Mouse (Mus musculus): Measurements from ENCODE around the gene 4930556J24Rik. TPM values are rescaled to one million over a fixed set of nuclear protein-coding genes. Genes with fewer than 3 reads are reported as not detected.
"Not testable (repeated sequence)": the region's sequence is repeated elsewhere in the genome, so short reads cannot be mapped to it uniquely, and the experiment has no call there.

Gene 4930556J24Rik
- polyA plus RNA-seq, 1 experiment from 2014 or later = not detected

DNA sequence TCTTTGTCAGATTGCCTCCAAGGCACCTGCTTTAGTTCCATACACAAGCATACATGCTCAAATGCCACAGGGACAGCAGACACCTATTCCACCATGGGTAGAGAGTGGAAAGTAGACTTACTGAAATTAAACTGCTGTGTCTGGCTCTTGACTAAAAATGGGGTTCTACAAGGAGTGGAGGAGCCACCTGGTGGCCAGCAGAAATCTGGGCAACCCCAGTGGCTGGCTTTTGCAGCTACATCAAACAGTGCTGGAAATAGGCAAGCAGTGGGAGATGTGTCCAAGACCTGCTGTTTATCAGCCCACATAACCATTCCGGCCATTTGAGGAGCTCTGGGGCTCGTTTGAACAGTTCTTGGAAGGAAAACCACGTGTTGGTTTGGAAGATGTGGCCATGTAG is 6.7 kb downstream of the 4930556J24Rik start:
- no peak overlapping the region for H3K4me2 ChIP-seq
- H3K27ac ChIP-seq (replicated peaks) = no peak overlapping the region
- H3K4me3 ChIP-seq (replicated peaks) = no peak overlapping the region
- H3K9me3 ChIP-seq (replicated peaks) = no peaks in the 10 kb centered on the region
- H3K36me3 ChIP-seq = peaks cover 62% of the 10 kb centered on the region
- no peak for ATAC-seq (ENCODE audit: low FRiP score)
- H3K9ac ChIP-seq (replicated peaks) = no peak overlapping the region
- WGBS = 84% methylated on average over 3 of the region's 3 CpGs
- H3K27me3 ChIP-seq (replicated peaks) = no peaks in the 10 kb centered on the region
- peaks cover 16% of the 10 kb centered on the region for H3K4me1 ChIP-seq

- Histone ChIP-seq H3K4me3 (replicated peaks) (peak overlapping the region; percentile 90), H3K9me3 (replicated peaks) (no peaks in the 10 kb centered on the region), H3K4me2 (peak overlapping the region; percentile 86), H3K27me3 (replicated peaks) (no peaks in the 10 kb centered on the region), H3K9ac (replicated peaks) (peak overlapping the region; percentile 70), H3K36me3 (peaks cover 10% of the 10 kb centered on the region), H3K27ac (replicated peaks) (0 out of 2 replicates have a peak overlapping the region, but pooled peaks have one; percentile 67), H3K4me1 (peaks cover 27% of the 10 kb centered on the region)
- ATAC-seq (ENCODE audit: low FRiP score) = no peak
- WGBS = 16% methylated on average over 11 of the region's 11 CpGs
These were observed 12.0 kb downstream of the 4930556J24Rik start for GRCm38 (mm10) chr11:3964416-3965172.

DNA sequence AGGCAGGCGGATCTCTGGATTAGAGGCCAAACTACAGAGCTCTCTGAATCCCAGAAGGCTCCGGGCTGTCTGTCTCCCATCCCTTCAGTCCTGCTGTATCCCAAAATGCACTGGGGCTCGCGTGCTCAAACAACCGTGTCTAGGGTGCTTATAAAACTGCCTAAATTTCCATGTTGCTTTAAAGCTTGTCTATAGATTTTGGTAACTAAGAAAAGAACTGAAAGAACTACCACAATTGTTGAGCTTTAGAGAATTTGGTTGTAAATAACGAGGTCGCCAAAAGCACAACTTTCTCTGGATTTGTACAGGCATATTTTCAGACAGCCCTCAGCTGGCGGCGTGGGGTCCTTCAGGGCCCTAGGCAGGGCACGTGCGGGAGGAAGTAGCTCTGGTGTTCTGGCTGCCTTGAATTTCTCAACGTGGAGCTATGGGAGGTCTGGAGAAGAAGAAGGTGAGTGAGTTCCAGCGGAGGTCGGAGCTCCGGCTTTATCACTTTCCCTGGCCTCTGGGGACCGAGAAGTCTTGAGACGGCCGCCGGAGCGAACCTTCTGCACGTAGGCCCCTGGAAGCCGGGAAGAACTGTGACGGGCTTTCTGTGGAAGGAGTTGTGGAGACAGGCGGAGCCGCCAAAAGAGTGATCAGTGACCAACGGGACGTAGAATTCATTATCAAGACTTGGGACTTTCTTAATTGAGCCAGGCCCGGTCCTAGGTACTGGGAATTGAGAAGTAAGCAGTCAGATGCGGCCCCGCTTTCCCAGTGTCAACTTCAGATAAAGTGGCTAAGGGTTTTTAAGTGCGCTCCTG is 12.8 kb downstream of the 4930556J24Rik start, which contains the start of gene Pes1:
Pes1 (plus strand) TSS at position 366 of the 806 bp plus-strand sequence.
- under 1% methylated on average over 31 of the region's 31 CpGs for WGBS
- peak; percentile 95 for ATAC-seq (ENCODE audit: low FRiP score)
- Histone ChIP-seq H3K4me1 (peaks cover 27% of the 10 kb centered on the region), H3K9me3 (replicated peaks) (no peaks in the 10 kb centered on the region), H3K4me3 (replicated peaks) (peak within 1 kb of the TSS; percentile 90), H3K36me3 (peaks cover 9% of the 10 kb centered on the region; the same call in 1 of the 2 replicates), H3K27ac (replicated peaks) (peak within 1 kb of the TSS; percentile 67), H3K27me3 (replicated peaks) (no peaks in the 10 kb centered on the region), H3K9ac (replicated peaks) (peak within 1 kb of the TSS; percentile 70), H3K4me2 (peak within 1 kb of the TSS; percentile 86)

DNA sequence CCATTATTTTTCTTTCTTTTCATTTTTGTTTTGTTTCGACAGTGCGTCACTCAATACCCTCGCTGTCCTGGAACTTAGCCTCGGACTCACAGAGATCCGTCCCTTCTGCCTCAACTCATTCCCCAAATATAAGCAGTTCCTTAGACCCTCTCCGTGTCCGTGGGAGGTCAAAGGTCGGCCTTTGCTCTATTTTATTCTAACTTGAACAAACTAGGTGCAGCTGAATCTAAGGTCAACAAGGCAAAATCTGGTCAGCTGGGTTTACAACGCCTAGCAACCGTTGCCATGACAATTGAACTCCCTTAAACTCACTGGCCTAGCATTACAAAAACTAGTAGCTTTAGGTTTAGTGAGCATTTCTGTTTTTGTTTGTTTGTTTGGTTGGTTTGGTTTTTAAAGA is 13.4 kb downstream of the 4930556J24Rik start:
- 0 out of 2 replicates have a peak overlapping the region, but pooled peaks have one; percentile 20 for H3K9ac ChIP-seq (replicated peaks)
- H3K4me2 ChIP-seq = peak overlapping the region; percentile 86
- peaks cover 5% of the 10 kb centered on the region; the same call in 1 of the 2 replicates for H3K36me3 ChIP-seq
- no peaks in the 10 kb centered on the region for H3K27me3 ChIP-seq (replicated peaks)
- WGBS = 83% methylated on average over 10 of the region's 10 CpGs
- ATAC-seq (ENCODE audit: low FRiP score) = 0 out of 2 replicates have a peak, but pooled peaks have one; percentile 11
- no peaks in the 10 kb centered on the region for H3K9me3 ChIP-seq (replicated peaks)
- peak overlapping the region; percentile 67; the same call in 1 of the 2 replicates for H3K27ac ChIP-seq (replicated peaks)
- peak overlapping the region; percentile 90 for H3K4me3 ChIP-seq (replicated peaks)
- peaks cover 27% of the 10 kb centered on the region for H3K4me1 ChIP-seq

DNA sequence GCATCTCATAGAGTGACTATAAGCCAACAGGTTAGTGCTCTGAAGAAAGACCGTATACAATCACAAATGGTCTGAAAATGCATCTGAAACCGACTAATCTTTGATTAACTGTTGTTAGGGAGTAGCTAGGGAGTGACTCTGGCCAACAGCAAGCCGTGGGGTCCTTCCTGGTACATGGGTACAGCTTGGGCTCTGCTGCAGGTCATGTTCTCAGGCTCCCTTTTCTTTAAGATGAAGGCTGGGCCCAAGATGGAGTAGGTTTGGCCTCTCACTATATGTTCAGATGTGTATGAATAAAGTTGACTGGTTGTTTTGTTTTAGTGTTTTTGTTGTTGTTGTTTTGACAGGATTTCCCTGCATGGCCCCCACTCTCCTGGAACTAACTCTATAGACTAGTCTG is 14.8 kb downstream of the 4930556J24Rik start:
- Histone ChIP-seq H3K36me3 (no peaks in the 10 kb centered on the region), H3K27ac (replicated peaks) (no peak overlapping the region), H3K4me1 (peaks cover 27% of the 10 kb centered on the region), H3K9ac (replicated peaks) (no peak overlapping the region), H3K27me3 (replicated peaks) (no peaks in the 10 kb centered on the region), H3K4me2 (no peak overlapping the region), H3K9me3 (replicated peaks) (no peaks in the 10 kb centered on the region), H3K4me3 (replicated peaks) (no peak overlapping the region)
- ATAC-seq (ENCODE audit: low FRiP score) = no peak
- 78% methylated on average over 3 of the region's 3 CpGs for WGBS

DNA sequence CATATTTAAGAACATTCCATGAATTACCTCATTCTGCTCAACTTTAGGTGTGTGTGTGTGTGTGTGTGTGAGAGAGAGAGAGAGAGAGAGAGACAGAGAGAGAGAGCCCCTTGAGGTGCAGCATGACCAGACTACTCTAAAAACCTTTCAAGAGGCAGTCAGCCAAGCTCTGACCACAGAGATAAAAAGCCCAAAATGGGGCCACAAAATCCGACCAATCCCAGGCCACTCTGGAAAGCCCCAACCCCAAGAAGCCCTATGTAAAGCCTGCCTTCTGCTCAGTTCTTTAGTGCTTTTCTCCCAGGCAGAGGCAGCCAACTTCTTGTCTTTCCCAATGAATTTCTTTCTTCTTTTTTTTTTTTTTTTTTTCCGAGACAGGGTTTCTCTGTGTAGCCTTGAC is 15.7 kb downstream of the 4930556J24Rik start:
- no peak overlapping the region for H3K4me2 ChIP-seq
- H3K9ac ChIP-seq (replicated peaks) = no peak overlapping the region
- WGBS = 78% methylated on average over 2 of the region's 2 CpGs
- H3K27ac ChIP-seq (replicated peaks) = no peak overlapping the region
- H3K4me3 ChIP-seq (replicated peaks) = no peak overlapping the region
- H3K9me3 ChIP-seq (replicated peaks) = no peaks in the 10 kb centered on the region
- ATAC-seq (ENCODE audit: low FRiP score) = no peak
- H3K4me1 ChIP-seq = peaks cover 21% of the 10 kb centered on the region
- H3K36me3 ChIP-seq = no peaks in the 10 kb centered on the region
- H3K27me3 ChIP-seq (replicated peaks) = no peaks in the 10 kb centered on the region

GRCm38 (mm10) chr11:3955371-3955770 is 21.2 kb downstream of the 4930556J24Rik start:
- H3K27ac ChIP-seq (replicated peaks); H3K9ac ChIP-seq (replicated peaks); H3K27me3 ChIP-seq (replicated peaks); H3K4me1 ChIP-seq; H3K36me3 ChIP-seq; H3K9me3 ChIP-seq (replicated peaks); H3K4me2 ChIP-seq; H3K4me3 ChIP-seq (replicated peaks); ATAC-seq (ENCODE audit: low FRiP score): not testable (repeated sequence)
- 78% methylated on average over 4 of the region's 4 CpGs for WGBS

DNA sequence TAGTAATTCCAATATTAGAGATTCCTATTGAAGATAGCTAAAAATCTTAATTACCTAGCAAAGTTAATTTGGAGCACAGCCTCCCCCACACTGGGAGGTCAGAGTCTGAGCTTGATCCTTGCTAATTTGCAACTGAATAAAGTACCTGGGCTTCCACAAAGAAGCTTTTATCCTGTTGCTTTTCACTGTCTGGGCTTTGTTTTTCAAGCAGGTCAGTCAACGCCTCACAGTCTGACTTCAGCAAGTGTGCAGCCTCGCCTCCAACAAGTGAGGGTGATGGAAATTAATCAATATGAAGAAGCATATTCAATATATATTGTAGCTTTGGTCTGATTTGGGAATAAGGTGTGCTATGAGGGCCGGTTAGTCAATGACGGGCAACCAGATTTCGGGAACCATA is 21.7 kb downstream of the 4930556J24Rik start:
- not testable (repeated sequence) for H3K4me2 ChIP-seq; H3K27ac ChIP-seq (replicated peaks); H3K9me3 ChIP-seq (replicated peaks); H3K36me3 ChIP-seq; H3K27me3 ChIP-seq (replicated peaks); H3K4me1 ChIP-seq; H3K4me3 ChIP-seq (replicated peaks); ATAC-seq (ENCODE audit: low FRiP score); H3K9ac ChIP-seq (replicated peaks)
- WGBS = 76% methylated on average over 5 of the region's 5 CpGs

DNA sequence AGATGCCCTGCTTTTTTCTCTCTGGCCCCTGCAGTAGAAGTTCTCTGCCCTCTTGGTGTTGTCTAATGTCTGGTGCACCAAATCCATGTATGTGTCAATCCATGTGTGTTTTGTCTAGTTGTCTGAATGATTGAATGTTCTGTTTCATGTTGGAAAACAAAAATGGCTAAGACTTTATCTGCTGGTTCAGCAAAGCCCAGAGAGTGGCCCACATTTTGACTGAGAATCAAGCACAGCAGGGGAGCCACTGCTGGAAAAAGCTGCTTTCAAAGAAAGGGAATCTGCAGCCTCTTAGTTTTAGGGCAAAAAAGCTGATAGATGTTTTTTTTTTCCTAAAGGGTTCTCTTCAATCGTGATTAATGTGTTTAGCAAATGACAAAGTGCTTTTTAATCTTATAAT is 30.2 kb downstream of the 4930556J24Rik start:
- WGBS = 13% methylated on average over 1 of the region's 1 CpGs
- peaks cover 3% of the 10 kb centered on the region; the same call in 1 of the 2 replicates for H3K27me3 ChIP-seq (replicated peaks)
- H3K4me1 ChIP-seq = no peaks in the 10 kb centered on the region
- ATAC-seq (ENCODE audit: low FRiP score) = no peak
- H3K36me3 ChIP-seq = no peaks in the 10 kb centered on the region
- no peak overlapping the region for H3K27ac ChIP-seq (replicated peaks)
- no peak overlapping the region for H3K4me3 ChIP-seq (replicated peaks)
- no peaks in the 10 kb centered on the region for H3K9me3 ChIP-seq (replicated peaks)
- no peak overlapping the region for H3K4me2 ChIP-seq
- no peak overlapping the region for H3K9ac ChIP-seq (replicated peaks)

GRCm38 (mm10) chr11:3941371-3941770 is 35.2 kb downstream of the 4930556J24Rik start:
- Histone ChIP-seq H3K27ac (replicated peaks) (no peak overlapping the region), H3K9me3 (replicated peaks) (no peaks in the 10 kb centered on the region), H3K4me1 (no peaks in the 10 kb centered on the region), H3K4me2 (no peak overlapping the region), H3K27me3 (replicated peaks) (peaks cover 3% of the 10 kb centered on the region; the same call in 1 of the 2 replicates), H3K9ac (replicated peaks) (no peak overlapping the region), H3K36me3 (no peaks in the 10 kb centered on the region), H3K4me3 (replicated peaks) (no peak overlapping the region)
- 91% methylated on average over 7 of the region's 7 CpGs for WGBS
- ATAC-seq (ENCODE audit: low FRiP score) = no peak

- Histone ChIP-seq H3K4me3 (replicated peaks) (no peak overlapping the region), H3K9me3 (replicated peaks) (no peaks in the 10 kb centered on the region), H3K9ac (replicated peaks) (no peak overlapping the region), H3K27me3 (replicated peaks) (no peaks in the 10 kb centered on the region), H3K4me2 (no peak overlapping the region), H3K27ac (replicated peaks) (no peak overlapping the region), H3K4me1 (peaks cover 2% of the 10 kb centered on the region; the same call in 1 of the 2 replicates), H3K36me3 (no peaks in the 10 kb centered on the region)
- no peak for ATAC-seq (ENCODE audit: low FRiP score)
- 84% methylated on average over 13 of the region's 13 CpGs for WGBS
These were observed 39.2 kb downstream of the 4930556J24Rik start for GRCm38 (mm10) chr11:3937321-3937874.

All from neural tube, embryonic 15.5 days (tissue).